Mouse (Mus musculus) megakaryocyte, adult 5-6 weeks (primary cell): Measurements from ENCODE around the gene St6galnac3. TPM values are rescaled to one million over a fixed set of nuclear protein-coding genes. Genes with fewer than 3 reads are reported as not detected.
A peak's percentile ranks its signal among the peaks of the same experiment; 100 is the strongest.

Experiments used
- ATAC-seq: 2 replicates; pipeline ENCODE4 v1.8.0; 2016; ENCODE audit warnings: mild to moderate bottlenecking, inconsistent platforms; ENCODE audit not compliant: poor library complexity, severe bottlenecking
- total RNA-seq, 2 experiments: library from RNA; stranded (forward) in 1 of 2; stranded (reverse) in 1 of 2; fragments of 153-499, 151-499 nt in 1 of 2; fragments of 221-1000, 200-1000 nt in 1 of 2; gene quantifications; 2 replicates each; pipeline versions ENCODE4 v1.2.3 to v1.2.4; 2015 to 2017

The St6galnac3 gene
- total RNA-seq, 2 experiments from 2014 or later = 0.16 to 0.18 TPM

DNA sequence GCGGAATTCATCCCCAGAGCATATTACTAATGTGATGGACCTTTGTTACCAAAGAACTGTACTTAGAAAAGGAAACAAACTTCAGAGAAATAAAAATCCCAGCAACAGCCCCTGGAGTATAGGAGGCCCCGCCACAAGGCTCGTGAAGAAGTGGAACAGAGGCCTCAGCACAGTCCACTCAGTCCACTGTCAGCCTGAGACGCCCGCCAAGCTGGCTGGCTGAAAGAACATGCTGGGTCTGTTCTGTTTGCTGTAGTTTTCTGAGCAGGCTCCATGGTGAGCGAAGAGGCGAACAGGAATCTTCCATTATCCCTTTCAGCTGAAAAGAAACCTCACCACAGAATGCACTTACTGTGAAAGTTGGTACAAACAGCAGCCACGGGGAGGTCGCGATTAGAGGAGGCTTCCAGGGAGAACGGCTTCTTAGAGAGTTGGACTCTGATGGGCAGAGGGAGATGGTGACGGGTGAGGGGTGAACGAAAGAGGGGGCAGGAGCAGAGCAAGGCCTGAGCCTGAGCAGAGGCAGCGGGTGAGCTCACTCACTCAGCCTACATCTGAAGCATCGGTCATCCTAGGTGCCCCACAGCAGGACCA is 65.3 kb downstream of the St6galnac3 start:
- ATAC-seq = no peak

DNA sequence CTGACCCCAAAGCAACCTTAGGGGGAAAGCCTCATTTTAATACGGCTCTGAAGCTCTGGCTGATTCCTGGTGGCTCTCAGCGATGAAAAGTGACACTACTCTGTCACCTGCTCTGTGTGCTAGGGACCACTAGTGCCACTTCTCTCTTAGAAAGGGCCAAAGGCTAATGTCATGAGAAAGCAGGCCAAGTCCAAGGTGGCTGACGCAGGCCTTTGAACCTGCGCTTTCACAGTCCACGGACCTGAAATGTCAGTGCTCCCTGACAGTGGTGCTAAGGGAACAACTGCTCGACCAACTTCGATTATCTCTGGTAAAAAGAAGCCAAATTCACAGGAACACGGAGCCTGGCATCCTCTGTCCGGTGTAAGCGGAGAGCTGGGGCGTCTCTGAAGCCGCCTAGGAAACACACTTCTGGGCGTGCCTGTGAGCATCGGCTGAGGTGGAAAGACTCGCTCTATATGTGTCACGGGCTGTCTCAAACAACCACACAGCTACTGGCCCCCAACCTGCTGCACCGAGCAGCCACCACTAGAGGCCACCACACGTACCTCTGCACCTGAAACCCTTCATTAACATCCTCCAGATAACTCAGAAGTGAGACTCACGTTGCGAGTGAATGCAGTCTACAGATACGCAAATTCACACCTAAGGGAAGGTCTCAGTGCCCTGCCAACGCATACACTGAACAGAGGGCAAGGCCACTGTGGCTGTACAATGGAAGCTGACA is 66.8 kb downstream of the St6galnac3 start:
- peak; percentile 61 for ATAC-seq

DNA sequence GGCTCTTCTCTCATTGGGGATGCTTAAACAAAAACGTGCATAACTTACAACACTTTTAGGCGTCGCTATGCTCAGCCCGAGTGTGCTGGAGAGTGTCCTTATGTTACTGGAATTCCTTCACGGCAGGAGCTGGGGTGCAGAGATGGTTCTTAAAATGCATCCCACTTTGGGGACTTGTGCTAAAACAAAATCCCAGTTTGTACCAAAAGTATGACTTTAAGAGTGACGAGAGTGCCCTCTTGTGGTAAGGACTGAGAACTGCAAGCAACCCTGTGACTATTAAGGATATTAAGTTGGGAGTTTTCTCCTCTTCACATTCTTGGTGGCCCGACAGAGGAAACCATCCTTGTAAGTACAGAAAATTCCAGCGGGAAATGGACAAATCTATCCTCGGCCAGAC is 69.9 kb downstream of the St6galnac3 start:
- ATAC-seq = peak; percentile 59

DNA sequence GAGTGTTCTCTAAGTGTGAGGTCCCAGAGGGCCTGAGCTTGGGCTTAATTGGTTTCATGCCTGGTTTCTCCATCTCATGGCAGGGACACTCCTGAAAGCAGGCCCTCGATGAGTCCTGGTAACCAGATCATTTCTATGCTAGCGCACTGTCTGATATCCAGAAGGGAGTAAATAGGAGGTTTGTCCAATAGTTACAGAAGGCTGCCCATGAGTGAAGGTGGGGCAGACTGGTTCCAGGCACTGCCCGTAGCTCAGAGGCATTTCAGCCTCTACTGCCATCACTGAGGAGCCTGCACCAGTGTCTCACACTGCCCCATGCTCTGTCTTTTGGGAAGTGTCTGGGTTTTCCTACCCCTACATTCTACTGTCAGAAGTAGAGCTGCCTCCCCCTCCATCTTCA is 72.1 kb downstream of the St6galnac3 start:
- ATAC-seq = no peak

DNA sequence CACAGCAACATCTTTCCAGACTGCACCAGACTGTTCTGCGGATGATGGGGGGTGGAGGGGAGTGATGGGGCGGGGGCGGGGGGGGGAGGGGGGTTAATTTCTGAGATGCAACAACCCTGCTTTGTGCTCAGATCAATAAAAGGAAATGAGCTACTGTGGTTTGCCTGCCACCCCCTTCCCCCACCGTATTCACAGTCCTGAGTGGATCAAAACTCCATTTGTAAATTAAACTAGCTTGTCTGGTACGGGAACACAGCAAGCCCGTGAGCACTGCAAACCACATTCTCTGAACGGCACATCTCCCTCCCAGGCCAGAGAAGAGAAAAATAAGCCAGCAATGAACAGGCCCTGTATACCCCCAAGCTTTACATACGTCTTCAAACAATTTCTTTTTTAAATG is 76.3 kb downstream of the St6galnac3 start:
- no peak for ATAC-seq

DNA sequence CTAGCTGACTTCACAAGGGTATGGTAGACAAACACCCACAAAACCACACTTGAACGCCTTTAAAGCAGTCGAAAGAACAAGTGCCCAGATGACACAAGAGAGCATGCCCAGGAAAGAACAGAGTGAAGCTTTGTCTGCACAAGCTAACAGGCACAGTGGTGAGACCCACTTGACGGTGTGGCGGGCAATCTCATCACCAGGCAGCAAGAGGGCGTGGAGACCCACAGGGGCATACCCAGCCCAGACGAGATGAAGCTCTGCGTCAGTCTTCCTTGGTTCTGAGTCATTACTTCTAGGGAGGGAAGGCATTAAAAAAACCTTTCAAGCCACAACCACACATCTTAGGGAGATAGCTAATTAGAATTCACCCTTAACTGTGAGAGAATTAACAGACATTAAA is 79.2 kb downstream of the St6galnac3 start:
- no peak for ATAC-seq

DNA sequence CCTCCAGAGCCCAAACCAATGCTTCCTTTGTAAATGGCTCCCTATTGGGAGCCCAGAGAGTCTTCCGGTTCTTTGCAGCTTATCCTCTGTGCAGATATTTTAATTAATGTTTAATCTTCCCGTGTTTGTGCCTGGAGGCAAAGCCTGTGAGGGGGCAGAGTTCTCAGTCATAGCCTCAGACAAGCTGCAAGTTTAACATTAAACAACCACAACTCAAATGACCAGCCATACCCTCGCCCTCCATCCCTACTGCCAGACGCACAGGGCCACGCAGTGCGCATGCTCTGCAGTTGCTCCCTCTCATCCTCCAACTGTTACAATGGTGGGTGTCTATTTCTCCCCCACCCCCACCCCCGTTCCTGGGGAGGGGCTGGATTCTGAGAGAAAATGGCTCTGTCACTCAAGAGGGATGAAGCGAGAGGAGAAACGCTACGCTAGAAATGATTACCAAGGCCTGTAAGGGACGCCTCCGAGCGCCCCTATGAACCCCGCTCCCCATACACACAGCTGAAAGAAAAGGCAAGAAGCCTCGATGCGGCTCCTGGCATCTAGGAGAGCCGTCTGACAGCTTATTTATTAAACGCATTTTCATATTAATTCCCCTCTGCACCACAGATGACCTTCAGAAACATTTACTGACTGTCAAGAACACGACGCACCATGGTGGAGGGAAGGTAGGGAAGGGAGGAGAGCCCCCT is 81.0 kb downstream of the St6galnac3 start:
- no peak for ATAC-seq

DNA sequence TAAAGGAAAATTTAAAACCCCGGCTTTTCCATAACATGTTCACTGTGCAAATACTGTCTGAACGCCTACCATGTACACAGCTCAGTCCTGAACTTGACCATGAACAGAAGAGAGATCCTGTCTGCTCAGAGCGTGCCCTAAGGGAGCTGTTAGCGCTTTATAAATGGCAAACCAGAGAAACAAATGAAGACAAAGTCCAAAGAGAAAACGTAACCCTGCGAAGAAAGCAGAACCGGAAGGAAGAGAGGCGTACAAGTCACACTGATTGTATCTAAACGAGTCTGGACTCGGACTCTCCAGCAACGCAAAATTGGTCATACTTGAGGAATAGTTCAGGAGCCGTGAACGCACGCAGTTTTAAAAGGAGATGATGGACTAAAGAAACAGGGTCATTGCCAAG is 82.1 kb downstream of the St6galnac3 start:
- ATAC-seq = no peak

DNA sequence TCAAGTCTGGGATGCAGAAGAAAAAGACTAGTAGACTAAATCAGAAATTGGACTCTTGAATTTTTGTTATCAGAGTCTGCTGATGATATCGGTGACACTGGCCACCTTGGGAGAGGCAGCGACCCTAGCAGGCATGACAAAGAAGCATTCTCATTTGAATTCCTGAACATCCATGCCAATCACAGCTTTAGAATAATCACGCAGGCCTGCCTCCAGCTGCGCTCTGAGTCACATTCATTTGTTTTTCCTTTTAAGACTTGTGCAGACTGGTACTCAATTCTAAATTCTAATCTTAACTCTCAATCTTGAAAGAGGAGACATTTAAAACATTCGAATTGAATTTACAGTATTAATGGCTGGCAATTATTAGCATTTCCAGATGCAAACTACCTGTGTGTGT is 83.2 kb downstream of the St6galnac3 start:
- ATAC-seq = no peak

DNA sequence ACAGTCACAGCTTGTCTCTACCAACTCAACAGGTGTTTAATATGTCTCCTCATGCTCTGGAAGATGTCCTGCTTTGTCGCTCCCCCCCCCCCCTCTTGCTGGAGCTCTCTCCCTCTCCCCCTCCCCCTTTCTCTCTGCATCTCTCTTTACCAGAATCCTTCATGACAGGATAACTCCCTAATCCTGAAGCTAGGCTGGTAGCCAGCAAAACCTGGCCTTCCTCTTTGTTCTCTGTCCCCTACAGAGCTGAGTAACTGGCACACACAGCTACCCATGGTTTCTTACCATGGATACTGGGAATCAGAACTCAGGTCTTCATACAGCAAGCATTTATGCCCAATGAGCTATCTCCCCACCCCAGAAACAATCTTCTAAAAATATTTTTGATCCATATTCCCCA is 87.6 kb downstream of the St6galnac3 start:
- no peak for ATAC-seq

DNA sequence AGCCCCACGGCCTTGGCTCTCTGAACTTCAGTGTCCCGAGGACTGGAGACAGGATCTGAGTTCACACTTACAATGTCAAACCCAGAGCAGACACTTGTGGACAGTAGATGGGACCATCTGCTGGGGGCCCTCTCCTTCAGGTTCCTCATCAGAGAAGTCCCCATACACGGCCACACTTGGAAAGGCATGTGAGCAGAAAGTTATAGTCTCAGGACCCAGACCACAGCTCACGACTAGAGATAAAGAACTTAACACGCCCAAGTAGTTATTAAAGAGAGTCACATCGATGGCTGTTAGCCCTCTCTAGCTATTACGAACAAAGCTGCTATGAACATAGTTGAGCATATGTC is 88.2 kb downstream of the St6galnac3 start:
- ATAC-seq = peak; percentile 38

DNA sequence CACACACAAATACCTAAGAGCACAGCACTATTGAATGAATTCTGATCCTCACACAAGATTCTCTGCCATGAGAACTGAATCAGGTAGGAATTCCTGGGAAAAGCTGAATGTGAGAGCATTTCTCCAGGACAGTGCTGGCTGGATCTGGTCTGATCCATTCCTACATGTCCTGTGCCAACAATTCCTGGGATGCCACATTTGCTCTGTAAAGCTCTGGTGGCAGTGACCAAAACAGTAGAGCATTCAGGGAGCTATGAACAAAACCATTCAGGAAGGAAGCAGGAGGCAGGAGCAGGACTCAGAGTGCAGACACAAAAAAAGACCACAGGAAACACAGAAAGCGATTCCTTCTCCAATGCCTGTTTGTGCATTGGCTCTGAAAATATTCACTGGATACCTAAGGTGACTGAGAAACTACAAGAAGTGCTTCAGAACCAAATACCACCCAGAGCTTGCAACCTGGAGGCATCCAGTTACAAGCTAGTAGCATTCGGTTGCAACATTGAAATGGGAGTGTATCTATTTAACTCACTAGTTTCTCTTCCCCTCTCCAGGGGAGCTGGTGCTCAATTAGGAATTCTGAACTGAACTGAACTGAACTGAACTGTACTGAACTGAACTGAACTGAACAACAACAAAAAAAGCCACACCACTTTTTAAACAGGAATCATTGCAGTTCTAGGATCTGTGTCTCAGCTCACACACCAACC is 88.7 kb downstream of the St6galnac3 start:
- peak; percentile 86 for ATAC-seq

DNA sequence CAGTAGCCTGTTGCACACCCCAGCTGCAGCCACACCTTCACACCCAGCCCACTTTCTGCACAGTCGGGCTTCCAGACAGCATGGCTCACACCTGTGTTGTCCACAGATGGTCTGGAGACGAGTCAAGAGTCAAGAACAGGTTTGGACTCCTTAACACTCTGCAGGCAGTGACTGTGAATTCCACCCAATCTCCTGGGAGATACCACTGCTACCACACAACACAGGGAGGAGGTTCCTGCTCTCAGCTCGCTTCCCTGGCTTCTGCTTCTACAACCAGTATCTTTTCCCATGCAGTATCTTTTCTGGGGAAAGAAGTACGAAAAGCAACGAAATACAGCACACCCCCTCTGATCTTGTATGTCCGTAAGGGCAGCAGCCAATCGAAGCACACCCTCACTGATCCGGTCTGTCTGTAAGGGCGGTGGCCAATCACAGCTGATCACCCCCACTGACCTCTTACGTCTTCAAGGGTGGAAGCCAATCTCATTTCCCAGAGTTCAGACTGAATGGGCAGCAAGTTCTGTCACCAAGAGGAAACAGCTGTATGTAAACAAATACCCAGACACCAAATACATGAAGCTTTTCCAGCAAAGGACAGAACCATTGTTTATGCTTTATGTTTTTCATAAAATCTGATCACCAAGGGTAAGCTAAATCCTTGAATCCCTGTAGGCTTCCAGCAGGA is 92.8 kb downstream of the St6galnac3 start:
- no peak for ATAC-seq

DNA sequence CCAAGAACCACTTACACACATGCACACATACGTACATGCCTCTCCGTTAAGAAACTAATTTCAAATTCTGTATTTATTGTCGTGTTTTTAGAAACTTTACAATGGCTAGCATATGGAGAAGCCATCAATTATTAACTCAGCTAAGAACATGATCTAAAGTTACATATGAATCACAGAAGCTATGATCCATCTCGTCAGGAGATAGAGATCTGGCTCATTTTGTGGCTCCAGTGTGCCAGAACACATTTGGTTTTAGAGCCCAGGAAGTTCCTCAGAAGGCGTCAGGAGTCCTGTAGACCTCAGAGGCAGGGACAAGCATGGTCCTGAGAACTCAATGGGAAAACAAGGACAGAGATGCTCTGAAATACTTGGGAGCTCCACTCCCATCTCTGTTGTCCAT is 98.7 kb downstream of the St6galnac3 start:
- no peak for ATAC-seq

DNA sequence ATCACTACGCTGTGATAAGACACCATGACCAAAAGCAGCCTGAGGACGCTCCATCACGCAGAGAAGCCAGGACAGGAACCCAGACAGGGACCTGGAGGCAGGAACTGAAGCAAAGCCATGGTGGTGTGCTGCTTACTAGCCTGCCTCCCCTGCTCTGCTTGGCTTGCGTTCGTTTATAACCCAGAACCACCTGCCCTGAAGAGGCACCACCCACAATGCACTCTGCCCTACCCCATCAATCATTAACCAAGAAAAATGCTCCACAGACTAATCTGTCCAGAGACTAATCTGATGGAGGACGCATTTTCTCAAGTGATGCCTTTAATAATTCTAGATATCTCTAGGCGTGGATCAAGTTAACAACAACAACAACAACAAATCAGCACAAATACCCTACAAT is 106.0 kb downstream of the St6galnac3 start:
- ATAC-seq = no peak

DNA sequence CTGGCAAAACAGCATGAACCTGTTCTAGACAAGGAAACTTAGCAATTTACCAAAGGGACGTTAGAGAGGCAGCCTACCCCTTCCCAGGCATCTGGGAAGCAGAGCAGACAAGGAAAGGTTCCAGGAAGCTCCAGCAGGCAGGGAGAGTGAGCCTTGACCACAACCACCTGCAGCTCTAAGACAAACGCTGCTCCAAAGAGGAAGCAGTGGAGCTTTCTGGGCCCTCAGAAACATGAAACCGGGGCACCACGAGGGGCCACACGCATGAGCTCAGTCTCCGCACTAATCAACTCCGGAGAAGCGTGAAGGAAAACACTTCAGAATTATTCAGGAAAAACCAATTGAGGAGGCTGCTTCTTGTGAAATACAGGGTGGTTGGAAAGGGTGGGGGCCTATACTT is 108.1 kb downstream of the St6galnac3 start:
- peak; percentile 48; the same call in 1 of the 2 replicates for ATAC-seq

DNA sequence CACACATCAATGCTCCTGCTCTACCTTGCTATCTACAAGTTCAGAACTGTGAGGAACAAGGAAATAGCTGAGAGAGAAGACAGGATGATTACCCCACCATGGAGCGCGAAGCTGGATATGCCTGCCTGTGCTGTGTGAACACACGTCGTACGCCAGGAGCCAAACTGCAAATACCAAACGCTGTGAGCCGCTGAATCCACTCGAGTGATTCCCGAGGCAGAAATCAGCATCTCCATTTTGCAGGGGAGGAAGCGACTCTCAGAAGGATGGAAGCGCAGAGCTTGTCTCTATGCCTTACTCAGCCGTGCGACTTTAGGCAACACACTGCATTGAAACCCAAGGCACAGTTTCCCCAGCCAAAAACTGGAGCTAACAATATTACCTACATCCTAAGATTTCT is 114.7 kb downstream of the St6galnac3 start:
- ATAC-seq = no peak

DNA sequence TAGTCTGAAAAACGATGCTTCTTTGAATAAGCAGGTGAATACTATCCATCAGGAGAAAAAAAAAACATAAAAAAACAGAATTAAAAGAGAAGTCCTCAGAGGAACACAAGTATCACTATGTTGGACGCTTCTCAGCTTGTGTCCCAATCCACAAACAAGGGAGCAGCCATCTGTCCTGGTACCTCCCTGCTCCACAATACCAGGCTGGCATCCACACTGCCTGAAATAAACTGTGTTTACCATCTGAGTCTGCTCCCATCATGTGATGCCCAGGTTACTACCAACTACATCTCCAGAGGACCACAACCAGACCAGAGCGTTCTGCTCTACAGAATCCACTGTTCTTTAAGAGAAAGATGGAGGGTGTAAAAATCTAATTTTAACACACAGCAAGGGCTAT is 118.6 kb downstream of the St6galnac3 start:
- no peak for ATAC-seq

DNA sequence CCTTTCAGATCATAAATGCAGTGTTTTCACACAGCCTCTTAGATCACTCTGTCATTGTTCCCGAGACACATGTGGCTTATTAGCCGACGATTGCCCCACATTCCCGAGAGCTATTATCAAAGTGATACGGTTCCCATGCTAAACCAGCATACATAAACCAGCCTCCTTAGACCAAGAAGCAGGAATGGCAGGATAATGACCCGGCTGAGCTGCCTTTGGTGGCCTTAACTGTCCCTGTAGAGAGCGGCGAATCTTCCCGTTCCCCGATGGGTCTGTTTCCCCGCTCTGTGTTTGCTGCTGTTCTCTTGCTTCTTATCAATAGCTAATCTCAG is 119.2 kb downstream of the St6galnac3 start:
- no peak for ATAC-seq

DNA sequence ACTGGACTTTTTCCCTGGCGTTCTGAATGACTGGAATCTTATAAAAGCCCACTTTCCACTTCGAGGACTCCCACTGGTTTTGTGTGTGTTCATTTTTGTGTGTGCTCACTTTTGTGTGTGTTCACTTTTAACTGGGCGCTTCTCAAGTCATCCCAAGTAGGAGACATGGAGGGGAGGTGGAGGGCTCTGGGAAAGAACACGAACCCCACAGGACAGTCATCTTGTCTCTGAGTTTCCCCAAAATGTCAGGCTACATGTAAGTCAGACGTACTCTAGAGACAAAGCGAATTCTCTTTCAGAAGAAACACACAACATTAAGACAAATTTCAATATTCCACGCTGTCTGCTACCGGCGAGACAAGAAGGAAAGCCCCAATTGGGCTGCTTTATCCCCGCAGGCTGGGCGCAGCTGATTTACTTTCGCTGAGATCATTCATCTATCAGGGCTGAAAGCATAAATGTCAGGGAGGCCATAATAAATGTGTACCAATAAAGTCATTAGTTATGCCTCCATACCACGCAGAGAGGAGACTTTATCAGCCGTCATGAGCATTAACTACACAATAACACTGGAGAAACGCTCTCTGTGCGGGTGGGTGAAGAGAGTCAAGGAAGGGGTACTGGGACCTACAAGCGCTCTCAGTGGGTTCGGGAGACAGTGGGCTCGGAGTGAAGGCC is 119.7 kb downstream of the St6galnac3 start:
- no peak for ATAC-seq

DNA sequence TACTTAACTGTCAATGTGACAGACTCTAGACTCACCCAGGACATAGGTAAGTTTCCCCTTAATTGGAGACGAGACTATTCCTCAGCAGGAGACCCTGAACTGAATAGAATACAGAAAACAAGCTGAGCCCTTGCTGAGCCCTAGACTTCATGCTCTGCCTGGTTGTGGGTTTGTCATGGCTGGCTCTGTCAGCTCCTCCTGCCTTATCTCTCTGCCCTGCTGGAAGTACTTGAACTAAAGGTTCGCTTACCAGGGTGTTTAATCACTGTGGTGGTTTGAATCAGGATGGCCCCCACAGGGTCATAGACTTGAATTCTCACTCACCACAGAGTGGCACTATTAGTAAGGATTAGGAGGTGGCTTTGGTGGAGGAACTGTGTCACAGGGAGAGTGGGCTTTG is 125.8 kb downstream of the St6galnac3 start:
- ATAC-seq = no peak
